Mouse (Mus musculus) lung, embryonic 16.5 days (tissue): ENCODE results near the gene Elf2. TPM values are rescaled to one million over a fixed set of nuclear protein-coding genes. Genes with fewer than 3 reads are reported as not detected.
A peak's percentile ranks its signal among the peaks of the same experiment; 100 is the strongest.

ENCODE experiments used
- ATAC-seq: fragments of 200-750 bp; cut with Nextera tagmentation; 2 replicates; pipeline ENCODE4 v1.8.0; 2017; ENCODE audit warnings: low read depth, mild to moderate bottlenecking, moderate library complexity
- H3K27ac ChIP-seq: fragments of 300-500 bp; sonication (generic); 2 replicates; pipeline ENCODE4 v1.5.1; 2014; ENCODE audit warnings: mild to moderate bottlenecking, control low read depth, low read length
- H3K27me3 ChIP-seq: fragments of 300-500 bp; sonication (generic); 2 replicates; pipeline ENCODE4 v1.6.1; 2014; ENCODE audit warnings: low read depth, low read length, mixed read lengths; ENCODE audit not compliant: control insufficient read depth, insufficient read depth
- H3K36me3 ChIP-seq: fragments of 300-500 bp; sonication (generic); 2 replicates; pipeline ENCODE4 v1.6.1; 2014; ENCODE audit warnings: low read length; ENCODE audit not compliant: control insufficient read depth, insufficient read depth
- H3K4me1 ChIP-seq: fragments of 300-500 bp; sonication (generic); replicated peaks from 2 replicates; pipeline ENCODE4 v1.6.1; 2014; ENCODE audit warnings: low read length, mixed read lengths; ENCODE audit not compliant: control insufficient read depth, insufficient read depth
- H3K4me2 ChIP-seq: fragments of 300-500 bp; sonication (generic); 2 replicates; pipeline ENCODE4 v1.6.1; 2014; ENCODE audit warnings: low read depth, low read length, control low read depth
- H3K4me3 ChIP-seq: fragments of 300-500 bp; sonication (generic); 2 replicates; pipeline ENCODE4 v1.5.1; 2014; ENCODE audit warnings: mild to moderate bottlenecking, low read length, control low read depth
- H3K9ac ChIP-seq: fragments of 300-500 bp; sonication (generic); 2 replicates; pipeline ENCODE4 v1.6.1; 2014; ENCODE audit warnings: low read length, control low read depth
- H3K9me3 ChIP-seq: fragments of 300-500 bp; sonication (generic); 2 replicates; pipeline ENCODE4 v1.6.1; 2016; ENCODE audit warnings: low read length; ENCODE audit not compliant: control insufficient read depth
- WGBS: fragments of 180-500 bp; shearing (Covaris S2); extraction: QIAGEN DNeasy Blood & Tissue Kit; methylation state at CpG from one replicate; pipeline ENCODE4 v1.1.7; 2014; 5-methylcytosine and 5-hydroxymethylcytosine counted together
- polyA plus RNA-seq: library from polyadenylated mRNA; unstranded; fragments of >200 nt; fragmentation: Nextera tagmentation; extraction: Ambion mirVana; gene quantifications from 2 replicates; pipeline ENCODE4 v1.2.1, GENCODE M21; 2015

The Elf2 gene
- polyA plus RNA-seq, 1 experiment from 2014 or later = 68.4 TPM

DNA sequence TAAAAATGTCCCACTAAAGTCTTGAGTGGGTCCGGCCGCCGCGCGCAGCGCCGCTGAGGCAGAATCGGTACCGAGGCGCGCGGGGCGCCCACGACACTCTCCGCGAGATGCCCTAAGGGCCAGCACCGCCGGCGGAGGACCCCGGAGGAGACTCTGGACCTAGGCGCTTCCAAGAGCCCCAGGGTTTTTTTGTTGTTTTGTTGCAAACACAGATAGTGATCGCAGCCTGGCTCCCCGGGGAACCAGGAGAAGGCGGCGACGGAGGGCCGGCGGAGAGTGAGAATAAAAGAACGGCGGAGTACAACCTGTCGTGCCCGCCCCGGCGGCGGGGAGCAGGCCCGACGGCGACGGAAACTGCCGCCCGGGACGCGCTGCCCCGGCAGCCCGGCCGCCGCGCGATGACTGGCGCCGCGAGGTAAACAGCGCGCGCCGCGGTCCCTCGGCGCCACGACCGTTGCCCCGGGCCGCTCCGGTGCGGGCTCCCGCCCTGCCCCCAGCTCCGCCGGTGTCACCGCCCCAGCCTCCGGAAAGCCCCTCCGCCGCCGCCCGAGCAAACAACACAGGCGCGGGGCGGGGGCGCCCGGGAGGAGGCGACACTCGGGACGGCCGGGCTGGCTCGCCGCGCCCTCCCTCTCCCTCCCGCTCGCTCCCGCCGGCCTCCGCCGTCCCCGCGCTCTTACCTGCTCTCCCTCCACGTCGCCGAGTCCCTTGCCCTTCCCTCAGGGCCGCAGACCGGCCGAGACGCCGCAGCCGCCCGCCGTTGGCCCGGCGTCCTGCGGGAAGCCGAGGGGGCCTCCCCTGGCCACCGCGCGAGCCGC, 520 bp downstream of the Elf2 start:
- peak overlapping the region; percentile 96 for H3K9ac ChIP-seq
- H3K4me1 ChIP-seq = 0 out of 2 replicates have a peak, but pooled peaks cover 9% of the 10 kb centered on the region
- WGBS = under 1% methylated on average over 66 of the region's 113 CpGs
- peak overlapping the region; percentile 96 for H3K4me2 ChIP-seq
- no peaks in the 10 kb centered on the region for H3K27me3 ChIP-seq
- no peaks in the 10 kb centered on the region for H3K9me3 ChIP-seq
- peak overlapping the region; percentile 98 for H3K27ac ChIP-seq
- H3K4me3 ChIP-seq = peak overlapping the region; percentile 94
- no peaks in the 10 kb centered on the region for H3K36me3 ChIP-seq
- ATAC-seq = peak; percentile 41; the same call in 1 of the 2 replicates

DNA sequence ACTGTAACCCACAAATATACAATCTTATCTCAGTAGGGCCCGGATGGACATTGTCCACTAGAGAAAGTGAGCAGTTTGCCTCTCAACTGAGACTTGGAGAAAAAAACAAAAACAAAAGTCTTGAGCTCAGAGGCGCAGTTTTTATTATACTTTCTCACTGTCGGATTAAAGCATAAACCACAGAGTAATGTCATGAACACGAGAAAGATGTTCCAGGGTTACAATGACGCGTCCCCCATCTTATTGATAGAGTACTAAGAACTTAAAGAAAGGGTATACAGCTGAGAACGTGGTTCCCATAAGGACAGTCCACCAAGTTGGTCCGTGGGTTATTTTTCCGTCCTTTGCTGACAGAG, 1.1 kb downstream of the Elf2 start:
- H3K9ac ChIP-seq = peak overlapping the region; percentile 96
- ATAC-seq = no peak
- no peaks in the 10 kb centered on the region for H3K27me3 ChIP-seq
- H3K27ac ChIP-seq = peak overlapping the region; percentile 98; the same call in 1 of the 2 replicates
- H3K4me1 ChIP-seq = 0 out of 2 replicates have a peak, but pooled peaks cover 9% of the 10 kb centered on the region
- WGBS = 2% methylated on average over 9 of the region's 9 CpGs
- H3K36me3 ChIP-seq = no peaks in the 10 kb centered on the region
- peak overlapping the region; percentile 96 for H3K4me2 ChIP-seq
- H3K4me3 ChIP-seq = peak overlapping the region; percentile 94
- H3K9me3 ChIP-seq = no peaks in the 10 kb centered on the region

DNA sequence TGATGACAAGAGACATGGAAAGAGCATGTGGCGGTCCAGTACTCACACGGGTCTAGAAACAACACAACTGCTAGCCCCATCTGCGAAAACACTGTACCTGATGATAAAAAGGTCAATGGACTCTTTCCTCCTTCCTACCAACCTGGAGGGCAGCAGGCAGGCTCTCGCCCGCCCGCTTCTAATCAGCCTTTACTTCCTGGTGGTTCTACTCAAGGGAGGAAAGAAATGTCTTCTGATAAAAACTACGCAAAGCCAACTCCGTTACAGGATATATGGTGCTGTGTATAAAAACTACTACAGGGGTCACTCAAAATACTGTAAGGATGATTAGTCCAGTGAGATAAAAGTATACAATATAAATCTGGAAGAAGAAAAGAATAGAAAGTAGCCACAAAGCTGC, 5.1 kb downstream of the Elf2 start:
- no peaks in the 10 kb centered on the region for H3K27me3 ChIP-seq
- no peak for ATAC-seq
- H3K36me3 ChIP-seq = no peaks in the 10 kb centered on the region
- H3K9me3 ChIP-seq = no peaks in the 10 kb centered on the region
- 79% methylated on average over 8 of the region's 8 CpGs for WGBS
- peaks cover 15% of the 10 kb centered on the region; the same call in 1 of the 2 replicates for H3K4me1 ChIP-seq
- H3K4me2 ChIP-seq = no peak overlapping the region
- H3K9ac ChIP-seq = no peak overlapping the region
- H3K27ac ChIP-seq = no peak overlapping the region
- no peak overlapping the region for H3K4me3 ChIP-seq

DNA sequence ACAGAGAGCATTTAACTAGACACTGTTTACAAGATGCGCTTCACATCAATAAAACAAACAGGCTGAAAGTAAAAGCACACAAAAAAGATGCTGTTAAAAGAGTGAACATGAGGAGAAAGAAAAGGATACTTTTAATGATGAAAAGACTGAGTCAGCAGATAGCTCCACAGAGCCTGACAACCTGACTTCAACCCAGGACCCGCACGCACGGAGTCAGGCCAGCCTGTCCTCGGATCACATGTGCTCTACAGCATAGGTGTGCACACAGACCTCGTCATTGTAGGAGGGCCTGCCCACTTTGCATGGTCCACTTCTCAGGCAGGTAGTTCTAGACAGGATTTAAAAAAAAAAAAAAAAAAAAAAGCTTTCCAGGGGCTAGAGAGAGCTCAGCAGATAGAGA, 6.5 kb downstream of the Elf2 start:
- H3K4me1 ChIP-seq = peaks cover 12% of the 10 kb centered on the region; the same call in 1 of the 2 replicates
- ATAC-seq = no peak
- no peak overlapping the region for H3K4me2 ChIP-seq
- H3K27ac ChIP-seq = no peak overlapping the region
- H3K9ac ChIP-seq = no peak overlapping the region
- no peak overlapping the region for H3K4me3 ChIP-seq
- no peaks in the 10 kb centered on the region for H3K9me3 ChIP-seq
- H3K27me3 ChIP-seq = no peaks in the 10 kb centered on the region
- 62% methylated on average over 6 of the region's 6 CpGs for WGBS
- H3K36me3 ChIP-seq = no peaks in the 10 kb centered on the region

DNA sequence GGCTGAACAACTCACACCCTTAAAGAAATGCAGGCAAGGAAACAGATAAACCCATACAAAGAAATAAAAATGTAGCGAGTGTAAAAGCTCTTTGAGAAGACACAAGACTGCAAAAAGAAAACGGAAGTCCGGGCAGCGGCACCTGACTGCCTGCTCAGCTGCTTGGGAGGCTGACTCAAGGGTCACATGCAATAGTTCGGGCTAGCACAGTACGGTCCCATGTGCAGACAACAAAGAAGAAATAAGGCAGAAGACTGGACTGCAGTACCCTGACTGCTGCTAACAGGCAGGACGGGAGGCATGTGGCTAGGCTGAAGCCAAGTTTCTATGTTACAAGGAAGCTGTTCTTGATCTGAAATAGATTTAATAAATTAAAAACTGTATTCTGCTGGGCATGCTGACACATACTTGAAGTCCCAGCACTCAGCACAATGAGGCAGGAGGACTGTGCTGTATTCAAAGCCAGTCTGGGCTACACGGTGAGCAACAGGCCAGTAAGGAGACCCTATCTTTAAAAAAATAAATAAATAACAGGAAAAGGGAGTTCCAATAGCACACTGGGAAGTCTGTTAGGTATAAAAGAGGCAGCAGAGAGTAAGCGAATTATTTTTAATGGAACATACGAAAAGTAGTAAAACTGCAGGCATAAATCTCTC, 7.1 kb downstream of the Elf2 start:
- H3K4me1 ChIP-seq = peaks cover 9% of the 10 kb centered on the region; the same call in 1 of the 2 replicates
- H3K27ac ChIP-seq = no peak overlapping the region; the same call in 1 of the 2 replicates
- H3K4me3 ChIP-seq = peak overlapping the region; percentile 17; the same call in 1 of the 2 replicates
- no peak overlapping the region for H3K9ac ChIP-seq
- 35% methylated on average over 10 of the region's 10 CpGs for WGBS
- peak overlapping the region; percentile 36 for H3K4me2 ChIP-seq
- H3K9me3 ChIP-seq = no peaks in the 10 kb centered on the region
- ATAC-seq = peak; percentile 74
- H3K36me3 ChIP-seq = no peaks in the 10 kb centered on the region
- no peaks in the 10 kb centered on the region for H3K27me3 ChIP-seq

DNA sequence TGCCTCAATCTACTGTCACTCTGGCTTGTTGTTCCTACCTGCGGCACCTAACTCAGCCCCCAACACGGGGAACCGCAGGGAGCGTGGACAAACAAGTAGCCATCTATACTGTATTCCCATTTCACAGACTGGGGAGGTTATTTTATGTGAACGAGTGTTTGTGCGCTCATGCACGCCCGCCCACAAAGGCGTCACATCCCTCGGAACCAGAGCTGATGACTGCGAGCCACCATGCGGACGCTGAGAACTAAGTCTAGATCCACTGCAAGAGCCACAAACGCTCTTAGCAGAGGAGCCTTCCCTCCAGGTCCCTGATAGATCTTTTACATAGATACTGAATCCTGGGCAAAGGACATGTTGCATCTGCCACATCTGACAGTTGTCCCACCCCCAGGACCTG, 10.4 kb downstream of the Elf2 start:
- no peak overlapping the region for H3K9ac ChIP-seq
- H3K27ac ChIP-seq = no peak overlapping the region
- no peak overlapping the region for H3K4me2 ChIP-seq
- peaks cover 10% of the 10 kb centered on the region; the same call in 1 of the 2 replicates for H3K4me1 ChIP-seq
- WGBS = 84% methylated on average over 14 of the region's 14 CpGs
- H3K4me3 ChIP-seq = no peak overlapping the region
- ATAC-seq = no peak
- 0 out of 2 replicates have a peak, but pooled peaks cover 2% of the 10 kb centered on the region for H3K9me3 ChIP-seq
- H3K27me3 ChIP-seq = no peaks in the 10 kb centered on the region
- H3K36me3 ChIP-seq = peaks cover 3% of the 10 kb centered on the region

DNA sequence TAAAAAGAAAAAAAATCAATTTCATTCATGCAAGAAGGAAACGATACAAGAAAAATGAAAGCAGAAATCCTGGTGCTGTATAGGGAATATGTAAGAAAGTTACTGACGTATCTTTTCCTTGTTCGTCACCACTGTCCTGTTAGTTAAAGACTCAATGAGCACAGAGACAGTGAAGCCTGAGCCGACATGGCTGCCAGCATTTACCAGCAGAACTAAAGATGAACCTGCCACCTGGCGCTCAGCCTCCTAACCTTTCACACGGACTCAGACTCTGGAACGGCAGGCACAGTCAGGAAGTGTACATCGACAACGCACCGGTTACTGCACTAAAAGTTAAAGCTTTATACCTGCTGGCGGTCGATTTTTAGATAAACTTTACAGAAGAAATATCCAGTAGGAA, 11.9 kb downstream of the Elf2 start:
- Histone ChIP-seq H3K36me3 (peaks cover 4% of the 10 kb centered on the region), H3K4me1 (peaks cover 3% of the 10 kb centered on the region; the same call in 1 of the 2 replicates), H3K27me3 (no peaks in the 10 kb centered on the region), H3K4me2 (no peak overlapping the region), H3K4me3 (no peak overlapping the region), H3K9me3 (peaks cover 2% of the 10 kb centered on the region; the same call in 1 of the 2 replicates), H3K27ac (no peak overlapping the region), H3K9ac (no peak overlapping the region)
- 81% methylated on average over 12 of the region's 12 CpGs for WGBS
- ATAC-seq = no peak

DNA sequence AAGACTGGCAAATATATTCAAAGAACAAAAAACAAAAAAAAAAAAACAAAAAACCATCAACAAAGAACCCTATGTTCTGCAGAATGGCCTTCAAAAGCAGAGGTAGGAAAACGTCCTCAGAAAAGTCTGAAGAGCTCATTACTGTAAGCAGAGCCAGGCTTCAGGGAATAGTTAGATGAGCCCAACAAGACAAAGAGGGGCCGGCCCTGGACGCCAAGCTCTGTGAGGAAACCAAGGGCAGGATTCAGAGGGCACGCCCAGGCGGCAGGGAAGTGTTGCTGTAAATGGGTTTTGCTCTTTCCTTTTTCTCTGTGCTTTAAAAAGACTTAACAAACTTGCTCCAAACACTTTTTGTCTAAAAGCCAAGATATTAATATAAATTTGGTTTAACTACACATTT, 12.6 kb downstream of the Elf2 start:
- no peak for ATAC-seq
- no peak overlapping the region for H3K9ac ChIP-seq
- WGBS = 66% methylated on average over 5 of the region's 5 CpGs
- 0 out of 2 replicates have a peak, but pooled peaks cover 2% of the 10 kb centered on the region for H3K4me1 ChIP-seq
- peaks cover 5% of the 10 kb centered on the region for H3K36me3 ChIP-seq
- no peak overlapping the region for H3K4me3 ChIP-seq
- no peak overlapping the region for H3K27ac ChIP-seq
- peaks cover 2% of the 10 kb centered on the region; the same call in 1 of the 2 replicates for H3K9me3 ChIP-seq
- no peak overlapping the region for H3K4me2 ChIP-seq
- H3K27me3 ChIP-seq = no peaks in the 10 kb centered on the region

DNA sequence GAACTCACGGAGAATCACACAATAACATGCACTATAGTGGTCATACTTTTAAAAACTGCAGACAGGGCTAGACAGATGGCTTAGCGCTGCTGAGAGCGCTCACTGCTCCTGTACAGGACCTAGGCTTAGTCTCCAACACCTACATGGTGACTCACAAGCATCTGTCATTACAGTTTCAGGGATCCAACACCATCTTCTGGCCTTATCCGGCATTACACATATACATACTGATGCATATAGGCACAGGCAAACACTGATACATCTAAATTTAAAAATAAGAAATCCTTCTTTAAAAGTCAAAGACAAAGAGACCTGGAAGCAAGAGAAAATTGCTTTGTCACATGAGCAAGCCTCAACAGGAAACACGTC, 13.1 kb downstream of the Elf2 start:
- Histone ChIP-seq H3K27ac (peak overlapping the region; percentile 14; the same call in 1 of the 2 replicates), H3K9ac (no peak overlapping the region), H3K4me1 (0 out of 2 replicates have a peak, but pooled peaks cover 2% of the 10 kb centered on the region), H3K4me2 (no peak overlapping the region), H3K9me3 (peaks cover 2% of the 10 kb centered on the region; the same call in 1 of the 2 replicates), H3K36me3 (peaks cover 5% of the 10 kb centered on the region), H3K27me3 (no peaks in the 10 kb centered on the region), H3K4me3 (no peak overlapping the region)
- 88% methylated on average over 5 of the region's 5 CpGs for WGBS
- ATAC-seq = peak; percentile 37; the same call in 1 of the 2 replicates
